Mouse (Mus musculus) bone marrow macrophage, adult 2 months (primary cell): ENCODE measurements around the gene Cysltr2. TPM values are rescaled to one million over a fixed set of nuclear protein-coding genes. Genes with fewer than 3 reads are reported as not detected.

Experiments
- H3K27ac ChIP-seq: 2 replicates; pipeline ENCODE4 v1.5.1; 2012; ENCODE audit warnings: low read depth, low read length; ENCODE audit not compliant: insufficient read depth
- H3K4me1 ChIP-seq: 2 replicates; pipeline ENCODE4 v1.6.1; 2012; ENCODE audit warnings: low read length; ENCODE audit not compliant: control insufficient read depth, insufficient read depth
- H3K4me3 ChIP-seq: 2 replicates; pipeline ENCODE4 v1.5.1; 2012; ENCODE audit warnings: mild to moderate bottlenecking, low read length, moderate library complexity; ENCODE audit not compliant: insufficient read depth
- CTCF ChIP-seq: IDR thresholded peaks from 2 replicates; pipeline ENCODE4 v1.5.1; 2012; ENCODE audit warnings: low read depth, mild to moderate bottlenecking, low read length, moderate library complexity
- POLR2A ChIP-seq: IDR thresholded peaks from 2 replicates; pipeline ENCODE4 v1.6.1; 2012; ENCODE audit warnings: mild to moderate bottlenecking, low read depth, low read length, borderline replicate concordance
- polyA plus RNA-seq: library from polyadenylated mRNA; stranded (reverse); fragments of >200 nt; gene quantifications from 2 replicates; pipeline ENCODE4 v1.2.4, GENCODE M21; 2012; ENCODE audit not compliant: missing spikeins, insufficient read depth, insufficient read length

Gene Cysltr2
- polyA plus RNA-seq, 1 experiment = 1.7 TPM

DNA sequence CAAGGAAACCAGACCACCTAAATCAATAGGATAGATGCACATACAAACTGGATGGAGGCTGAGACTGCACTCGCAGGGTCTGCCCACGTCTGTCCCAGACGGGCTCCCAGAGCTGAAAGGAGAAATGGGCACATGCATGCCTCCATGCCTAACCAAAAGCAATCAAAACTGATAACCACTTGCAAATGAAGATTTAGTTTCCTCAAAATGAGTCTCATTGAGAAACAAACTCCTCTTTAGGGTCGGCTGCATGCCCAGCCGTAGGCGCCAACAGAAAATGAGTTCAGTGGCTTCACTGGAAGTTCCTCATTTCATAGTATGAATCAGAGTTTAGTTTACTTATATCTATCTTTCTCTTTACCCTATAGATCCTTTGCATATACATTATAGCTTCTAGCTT, 7.9 kb upstream of the Cysltr2 start:
- H3K4me3 ChIP-seq = no peak overlapping the region
- TF ChIP-seq POLR2A = no peak
- no peak for TF ChIP-seq CTCF
- no peak overlapping the region for H3K27ac ChIP-seq
- peaks cover 29% of the 10 kb centered on the region for H3K4me1 ChIP-seq

DNA sequence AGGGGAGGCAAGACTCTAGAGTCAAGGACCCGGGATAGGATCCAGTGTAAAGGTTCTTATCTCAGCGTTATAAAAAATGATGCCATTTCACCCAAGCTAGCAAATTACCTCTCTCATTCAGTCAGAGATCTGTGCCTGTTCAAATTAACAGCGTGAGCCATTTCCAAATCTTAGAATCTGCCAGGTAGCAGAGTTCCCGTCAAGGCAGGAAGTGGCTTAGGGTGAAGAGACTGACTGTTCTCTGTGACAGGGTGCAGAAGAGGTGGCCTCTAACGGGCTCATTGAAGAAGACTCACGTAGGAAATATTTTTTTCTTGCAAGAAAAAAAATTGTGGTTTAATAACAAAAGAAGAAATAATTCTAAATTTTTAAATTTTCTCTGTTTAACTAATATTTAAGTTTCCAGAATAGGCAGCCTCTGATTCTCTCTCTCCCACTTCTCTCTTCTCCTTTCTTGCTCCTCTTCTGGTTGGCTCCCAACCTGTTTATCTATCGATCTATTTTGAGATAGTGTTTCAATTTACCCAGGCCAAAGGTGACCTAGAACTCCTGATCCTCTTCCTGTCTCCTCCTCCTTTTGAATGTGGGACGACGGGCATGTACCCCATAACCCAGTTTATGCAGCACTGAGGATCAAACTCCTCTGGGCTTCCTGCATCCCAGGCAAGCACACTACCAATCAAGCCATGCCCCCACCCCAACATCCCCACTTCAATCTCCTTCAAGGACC, 3.5 kb downstream of the Cysltr2 start:
- no peak overlapping the region for H3K27ac ChIP-seq
- TF ChIP-seq CTCF (no peak), POLR2A (no peak)
- no peaks in the 10 kb centered on the region for H3K4me1 ChIP-seq
- H3K4me3 ChIP-seq = no peak overlapping the region

DNA sequence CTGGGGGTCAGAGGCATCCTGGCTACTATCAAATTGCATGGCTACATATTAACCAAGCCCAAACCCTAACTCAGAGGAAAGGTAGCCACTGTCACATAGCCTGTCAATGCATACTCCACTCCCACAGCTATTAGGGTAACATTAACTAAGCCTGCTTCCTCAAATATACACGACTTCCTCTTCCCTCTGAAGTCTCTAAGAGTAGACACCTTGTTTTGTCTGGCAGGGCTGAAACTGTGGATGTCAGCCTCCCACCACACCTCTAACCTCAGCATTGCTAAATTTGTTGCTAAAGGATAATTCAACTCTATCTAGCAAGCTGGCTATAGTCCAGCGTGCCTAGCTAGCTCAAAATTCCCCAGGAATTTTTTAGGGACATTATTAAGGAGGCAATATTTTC, 7.2 kb downstream of the Cysltr2 start:
- Histone ChIP-seq H3K27ac (no peak overlapping the region), H3K4me3 (no peak overlapping the region), H3K4me1 (no peaks in the 10 kb centered on the region)
- TF ChIP-seq POLR2A (no peak), CTCF (no peak)

DNA sequence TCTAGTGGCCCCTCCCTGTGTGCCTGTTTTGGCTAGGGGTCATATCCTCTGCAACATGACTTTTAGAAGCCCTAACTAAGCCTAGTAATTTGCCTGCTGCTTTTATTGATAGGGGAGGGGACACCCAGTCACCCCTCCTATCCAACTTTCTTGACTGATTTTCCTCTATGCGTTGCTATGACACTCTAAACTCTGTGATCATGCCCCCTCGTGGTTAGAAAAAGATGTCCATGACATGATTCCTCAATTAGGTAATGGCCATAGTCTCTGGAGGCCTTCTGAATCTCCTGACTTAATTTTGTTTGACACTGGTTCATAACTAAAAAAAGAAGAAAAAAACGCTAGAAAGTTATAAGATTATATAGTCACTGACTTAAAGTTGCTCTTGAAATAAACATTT, 15.6 kb downstream of the Cysltr2 start:
- Histone ChIP-seq H3K4me1 (no peaks in the 10 kb centered on the region), H3K27ac (no peak overlapping the region), H3K4me3 (no peak overlapping the region)
- TF ChIP-seq CTCF = no peak
- no peak for TF ChIP-seq POLR2A

DNA sequence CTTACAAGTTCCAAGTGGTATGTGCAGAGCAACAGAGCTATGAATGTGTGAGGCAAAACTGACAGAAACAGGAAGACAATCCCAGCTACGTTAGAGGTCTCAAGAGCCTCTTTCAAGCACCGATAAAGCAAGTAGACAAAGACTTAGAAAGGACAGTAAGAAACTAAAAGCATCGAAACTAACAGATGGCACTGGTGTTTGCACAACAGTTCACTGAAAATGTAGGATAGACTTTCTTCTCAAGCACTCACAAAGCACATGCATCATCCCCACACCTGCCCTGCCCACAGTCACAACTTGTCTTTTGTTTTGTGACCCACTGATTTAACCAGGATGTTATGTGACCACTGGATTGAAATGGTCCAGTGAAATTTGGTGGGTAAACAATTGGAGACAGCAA, 17.7 kb downstream of the Cysltr2 start:
- Histone ChIP-seq H3K4me1 (no peaks in the 10 kb centered on the region), H3K4me3 (no peak overlapping the region), H3K27ac (no peak overlapping the region)
- TF ChIP-seq CTCF = no peak
- no peak for TF ChIP-seq POLR2A

DNA sequence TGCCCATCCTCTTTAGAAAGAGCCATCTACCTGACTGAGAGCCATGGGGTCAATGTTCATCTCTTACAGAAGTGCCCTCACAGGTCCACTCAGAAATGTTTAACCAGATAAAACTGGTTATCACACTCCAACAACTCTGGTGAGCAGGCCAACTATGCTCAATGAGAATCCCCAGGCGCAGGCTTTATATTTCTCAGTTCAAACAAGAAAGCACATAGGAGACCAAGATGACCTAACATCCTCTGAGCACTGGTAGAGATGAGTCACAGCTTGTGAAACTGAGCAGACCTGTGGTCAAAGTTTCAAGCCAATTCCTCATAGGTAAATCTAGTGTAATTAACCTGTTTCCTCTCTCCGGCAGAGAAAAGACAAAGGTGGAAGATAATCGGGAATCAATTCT, 31.6 kb downstream of the Cysltr2 start:
- Histone ChIP-seq H3K4me3 (no peak overlapping the region), H3K27ac (no peak overlapping the region), H3K4me1 (no peaks in the 10 kb centered on the region)
- TF ChIP-seq CTCF = no peak
- TF ChIP-seq POLR2A = no peak

DNA sequence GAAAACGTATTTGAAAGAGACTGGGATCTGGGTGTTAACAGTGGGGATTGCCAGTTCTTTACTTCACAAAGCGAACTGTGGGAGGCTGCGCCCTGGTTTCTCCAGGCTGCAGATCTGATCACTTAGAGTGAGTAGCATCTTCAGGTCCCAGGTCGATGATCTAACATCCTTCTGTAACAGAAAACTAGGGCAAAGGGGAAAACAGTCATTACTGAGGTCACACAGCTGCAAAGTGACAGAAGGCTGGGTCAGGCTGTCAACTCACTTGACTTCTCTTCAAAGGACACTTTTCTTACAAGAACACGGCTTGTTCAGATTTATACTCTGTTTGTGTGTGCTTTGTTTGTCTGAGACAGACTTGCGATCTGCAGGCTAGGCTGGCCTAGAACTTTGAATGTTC, 33.5 kb downstream of the Cysltr2 start:
- Histone ChIP-seq H3K4me1 (no peaks in the 10 kb centered on the region), H3K4me3 (no peak overlapping the region), H3K27ac (no peak overlapping the region)
- TF ChIP-seq CTCF (no peak), POLR2A (no peak)

DNA sequence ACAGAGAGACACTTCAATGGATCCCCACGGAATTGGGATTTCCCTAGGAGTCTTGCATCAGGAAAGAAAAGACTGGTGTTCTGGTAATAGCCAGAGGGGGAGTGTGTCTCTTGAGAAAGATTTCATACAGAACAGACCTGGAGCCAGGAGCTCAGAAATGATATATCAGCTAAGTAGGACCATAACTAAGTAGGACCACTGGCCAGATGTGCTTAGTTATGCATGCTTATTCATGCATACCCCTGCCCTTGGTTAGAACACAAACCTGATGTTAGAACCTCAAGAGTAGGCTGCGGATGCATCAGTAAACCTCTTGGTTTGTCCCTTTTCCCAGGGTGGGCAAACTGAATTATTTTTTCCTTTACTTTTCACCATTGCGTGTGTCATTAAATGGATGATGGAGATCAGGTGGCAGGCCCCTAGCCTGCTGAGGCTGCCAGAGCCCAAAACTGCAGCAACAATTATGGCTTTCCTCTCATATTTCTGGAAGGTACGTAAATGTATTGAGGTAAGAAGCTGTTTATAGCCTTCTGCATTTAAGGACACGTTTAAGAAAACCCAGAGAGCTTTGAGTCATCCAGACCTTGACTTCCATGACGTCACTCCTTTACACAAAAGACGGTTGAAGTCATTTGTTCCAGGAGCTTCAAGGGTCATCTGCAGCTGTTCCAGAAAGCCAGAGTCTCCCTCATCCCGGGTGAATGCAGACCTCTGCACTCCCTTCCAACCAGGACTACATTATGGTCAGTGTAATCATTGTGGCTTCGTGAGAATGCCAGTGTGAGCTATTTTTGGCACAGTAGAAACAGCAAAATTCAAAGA, 35.0 kb downstream of the Cysltr2 start:
- no peaks in the 10 kb centered on the region for H3K4me1 ChIP-seq
- H3K27ac ChIP-seq = no peak overlapping the region
- TF ChIP-seq POLR2A (no peak), CTCF (no peak)
- no peak overlapping the region for H3K4me3 ChIP-seq

DNA sequence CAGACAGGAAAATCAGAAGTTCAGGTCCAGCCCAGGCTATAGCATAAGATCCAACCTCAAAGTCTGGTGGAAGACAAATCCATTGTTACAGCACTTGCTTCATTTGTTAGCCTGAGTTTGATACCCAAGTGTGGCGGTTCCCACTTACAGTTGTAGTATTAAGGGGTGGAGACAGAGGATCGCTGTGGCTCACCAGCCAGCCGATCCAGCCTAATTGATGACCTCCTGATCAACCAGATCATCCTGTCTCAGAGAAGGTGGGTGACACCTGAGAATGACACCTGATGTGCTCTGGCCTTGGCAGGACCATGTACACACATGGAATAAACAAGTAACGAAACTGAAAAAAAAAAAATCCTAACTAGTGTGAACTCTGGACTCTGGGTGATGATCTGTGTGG, 47.1 kb downstream of the Cysltr2 start:
- Histone ChIP-seq H3K4me1 (no peaks in the 10 kb centered on the region), H3K4me3 (no peak overlapping the region)
- TF ChIP-seq CTCF (no peak), POLR2A (no peak)

DNA sequence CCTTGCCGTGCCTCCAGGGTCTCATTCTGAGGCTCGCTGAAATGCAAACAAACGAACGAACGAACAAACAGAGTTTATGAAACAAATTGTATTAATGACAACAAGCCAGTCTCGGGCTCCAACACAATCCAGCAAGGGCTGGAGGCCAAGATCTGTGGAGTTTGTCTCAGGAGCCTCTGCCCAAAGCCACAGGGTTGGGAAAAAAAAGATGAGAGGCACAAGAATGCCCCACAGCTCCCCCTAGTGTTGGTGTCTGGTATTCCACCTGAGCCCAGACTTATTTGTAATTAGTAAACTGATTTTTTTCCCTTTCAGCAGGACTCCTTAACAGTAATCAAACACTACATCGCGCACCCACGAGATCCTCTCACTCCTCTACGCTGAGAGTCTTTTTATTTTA, 48.6 kb downstream of the Cysltr2 start:
- Histone ChIP-seq H3K4me3 (no peak overlapping the region), H3K27ac (no peak overlapping the region), H3K4me1 (no peaks in the 10 kb centered on the region)
- TF ChIP-seq CTCF (peak; percentile 63), POLR2A (no peak)

More for the DNA sequence above, 47.1 kb downstream of the Cysltr2 start:
- H3K27ac ChIP-seq = no peak overlapping the region
